Mouse (Mus musculus) myocyte (in vitro differentiated cells): ENCODE data around the gene Inpp4b.

Experiments
- MAX ChIP-seq: IDR thresholded peaks from one replicate; pipeline ENCODE4 v1.6.1; 2011; ENCODE audit warnings: low read depth, mild to moderate bottlenecking, control low read depth
- MYOD1 ChIP-seq, 3 experiments: IDR thresholded peaks; one replicate each; pipeline ENCODE4 v1.6.1; 2011; ENCODE audit warnings: control low read depth in 2 of 3, low read depth in 2 of 3, mild to moderate bottlenecking in 2 of 3, moderate library complexity in 1 of 3; ENCODE audit not compliant: insufficient read length in 2 of 3, control insufficient read depth in 1 of 3
- POLR2A ChIP-seq: IDR thresholded peaks from one replicate; pipeline ENCODE4 v1.6.1; 2011; ENCODE audit warnings: low read depth, mild to moderate bottlenecking, control low read depth, moderate library complexity; ENCODE audit not compliant: insufficient read length
- USF1 ChIP-seq: IDR thresholded peaks from one replicate; pipeline ENCODE4 v1.6.1; 2011; ENCODE audit warnings: low read depth, mild to moderate bottlenecking, control low read depth, moderate library complexity

DNA sequence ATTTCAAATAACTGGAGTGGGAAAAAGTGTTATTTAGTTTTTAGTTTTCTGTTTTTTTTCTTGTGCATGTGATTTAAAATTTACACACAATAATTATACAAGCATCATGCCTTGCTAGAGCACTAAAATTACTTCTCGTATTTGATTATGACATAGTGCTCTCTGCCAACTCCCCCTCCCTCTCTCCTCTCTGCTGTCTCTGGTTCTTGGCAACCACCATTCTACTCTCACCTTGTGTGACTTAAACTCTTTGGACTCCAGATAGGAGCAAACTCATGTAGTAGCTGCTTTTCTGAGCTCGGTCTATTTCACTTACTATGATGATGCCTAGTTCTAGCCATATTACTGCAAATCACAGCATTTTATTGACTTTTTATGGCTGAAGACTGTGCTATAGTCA, 18.8 kb downstream of the Inpp4b start:
- TF ChIP-seq POLR2A (no peak), USF1 (no peak), MAX (no peak), MYOD1 (IDR thresholded peaks at IDR 0.05; ENCODE audit: control insufficient read depth in 1 of 3, insufficient read length in 2 of 3, low read depth in 2 of 3) (no peak)
